Mouse (Mus musculus) stomach, embryonic 15.5 days (tissue): Measurements from ENCODE around the gene Cd244a. TPM values are rescaled to one million over a fixed set of nuclear protein-coding genes. Genes with fewer than 3 reads are reported as not detected.

ENCODE experiments used
- ATAC-seq: fragments of 200-750 bp; cut with Nextera tagmentation; 2 replicates; pipeline ENCODE4 v1.8.0; 2017; ENCODE audit warnings: low read depth, moderate number of reproducible peaks, moderate TSS enrichment; ENCODE audit not compliant: insufficient read depth, low FRiP score
- H3K27ac ChIP-seq: fragments of 300-500 bp; sonication (generic); 2 replicates; pipeline ENCODE4 v1.5.1; 2015; ENCODE audit warnings: mild to moderate bottlenecking, inconsistent platforms
- H3K27me3 ChIP-seq: fragments of 300-500 bp; sonication (generic); replicated peaks from 2 replicates; pipeline ENCODE4 v1.6.1; 2015; ENCODE audit warnings: inconsistent platforms
- H3K36me3 ChIP-seq: fragments of 300-500 bp; sonication (generic); 2 replicates; pipeline ENCODE4 v1.6.1; 2015; ENCODE audit warnings: inconsistent platforms
- H3K4me1 ChIP-seq: fragments of 300-500 bp; sonication (generic); 2 replicates; pipeline ENCODE4 v1.6.1; 2015; ENCODE audit warnings: inconsistent platforms
- H3K4me2 ChIP-seq: fragments of 300-500 bp; sonication (generic); 2 replicates; pipeline ENCODE4 v1.6.1; 2015; ENCODE audit warnings: mild to moderate bottlenecking, inconsistent platforms
- H3K4me3 ChIP-seq: fragments of 300-500 bp; sonication (generic); replicated peaks from 2 replicates; pipeline ENCODE4 v1.5.1; 2015; ENCODE audit warnings: inconsistent platforms
- H3K9ac ChIP-seq: fragments of 300-500 bp; sonication (generic); 2 replicates; pipeline ENCODE4 v1.6.1; 2015; ENCODE audit warnings: inconsistent platforms
- H3K9me3 ChIP-seq: fragments of 300-500 bp; sonication (generic); 2 replicates; pipeline ENCODE4 v1.6.1; 2016; ENCODE audit warnings: inconsistent platforms
- WGBS: fragments of 180-500 bp; shearing (Covaris S2); methylation state at CpG from one replicate; pipeline ENCODE4 v1.1.7; 2015; 5-methylcytosine and 5-hydroxymethylcytosine counted together
- polyA plus RNA-seq: library from polyadenylated mRNA; unstranded; fragments of >200 nt; fragmentation: Nextera tagmentation; extraction: Ambion mirVana; gene quantifications from 2 replicates; pipeline ENCODE4 v1.2.1, GENCODE M21; 2015

Cd244a gene
- polyA plus RNA-seq, 1 experiment from 2014 or later = 0.50 TPM

- 76% methylated on average over 2 of the region's 2 CpGs for whole genome bisulfite sequencing
- no peak for ATAC-seq
- Histone ChIP-seq H3K27me3 (no peaks in the 10 kb centered on the region), H3K4me2 (no peak overlapping the region), H3K4me1 (no peaks in the 10 kb centered on the region), H3K9ac (no peak overlapping the region), H3K4me3 (no peak overlapping the region), H3K27ac (no peak overlapping the region), H3K9me3 (no peaks in the 10 kb centered on the region), H3K36me3 (no peaks in the 10 kb centered on the region)
These were observed 25.6 kb downstream of the Cd244a start for GRCm38 (mm10) chr1:171584584-171584983.

GRCm38 (mm10) chr1:171604686-171605085 is 45.7 kb downstream of the Cd244a start:
- no peak overlapping the region for H3K27ac ChIP-seq
- 77% methylated on average over 3 of the region's 3 CpGs for WGBS

GRCm38 (mm10) chr1:171606656-171607055 is 47.7 kb downstream of the Cd244a start:
- ATAC-seq = no peak
- no peak overlapping the region for H3K4me3 ChIP-seq
- 61% methylated on average over 3 of the region's 3 CpGs for WGBS

More at GRCm38 (mm10) chr1:171604686-171605085, 45.7 kb downstream of the Cd244a start:
- Histone ChIP-seq H3K4me3 (no peak overlapping the region), H3K27me3 (no peaks in the 10 kb centered on the region), H3K9ac (no peak overlapping the region), H3K4me2 (no peak overlapping the region), H3K4me1 (no peaks in the 10 kb centered on the region), H3K9me3 (no peaks in the 10 kb centered on the region), H3K36me3 (no peaks in the 10 kb centered on the region)
- ATAC-seq = no peak

GRCm38 (mm10) chr1:171607176-171607575 is 48.2 kb downstream of the Cd244a start, which contains the start of gene Ly9:
Gene Ly9, minus strand, starts transcription at chr1:171607410.
- no peaks in the 10 kb centered on the region for H3K27me3 ChIP-seq
- WGBS = 76% methylated on average over 9 of the region's 9 CpGs
- no peak for ATAC-seq
- H3K27ac ChIP-seq = no peak within 1 kb of the TSS
- no peaks in the 10 kb centered on the region for H3K36me3 ChIP-seq
- H3K9me3 ChIP-seq = no peaks in the 10 kb centered on the region
- H3K4me2 ChIP-seq = no peak within 1 kb of the TSS
- no peaks in the 10 kb centered on the region for H3K4me1 ChIP-seq
- no peak within 1 kb of the TSS for H3K9ac ChIP-seq
- H3K4me3 ChIP-seq = no peak within 1 kb of the TSS

More at GRCm38 (mm10) chr1:171606656-171607055, 47.7 kb downstream of the Cd244a start:
- Histone ChIP-seq H3K27me3 (no peaks in the 10 kb centered on the region), H3K36me3 (no peaks in the 10 kb centered on the region), H3K9ac (no peak overlapping the region), H3K4me2 (no peak overlapping the region), H3K9me3 (no peaks in the 10 kb centered on the region), H3K27ac (no peak overlapping the region), H3K4me1 (no peaks in the 10 kb centered on the region)

GRCm38 (mm10) chr1:171610026-171610425 is 51.0 kb downstream of the Cd244a start:
- H3K9ac ChIP-seq = no peak overlapping the region
- no peak overlapping the region for H3K27ac ChIP-seq
- H3K27me3 ChIP-seq = no peaks in the 10 kb centered on the region
- H3K4me2 ChIP-seq = no peak overlapping the region
- no peak for ATAC-seq
- H3K9me3 ChIP-seq = no peaks in the 10 kb centered on the region
- H3K4me1 ChIP-seq = no peaks in the 10 kb centered on the region
- 90% methylated on average over 2 of the region's 2 CpGs for WGBS
- H3K4me3 ChIP-seq = no peak overlapping the region
- no peaks in the 10 kb centered on the region for H3K36me3 ChIP-seq

GRCm38 (mm10) chr1:171610781-171611180 is 51.8 kb downstream of the Cd244a start:
- no peak overlapping the region for H3K9ac ChIP-seq
- H3K9me3 ChIP-seq = no peaks in the 10 kb centered on the region
- 22% methylated on average over 1 of the region's 1 CpGs for WGBS
- no peak overlapping the region for H3K27ac ChIP-seq
- H3K4me3 ChIP-seq = no peak overlapping the region
- no peak for ATAC-seq
- H3K36me3 ChIP-seq = no peaks in the 10 kb centered on the region
- no peaks in the 10 kb centered on the region for H3K27me3 ChIP-seq
- H3K4me2 ChIP-seq = no peak overlapping the region
- no peaks in the 10 kb centered on the region for H3K4me1 ChIP-seq

GRCm38 (mm10) chr1:171613962-171614361 is 55.0 kb downstream of the Cd244a start:
- no peak for ATAC-seq
- Histone ChIP-seq H3K4me3 (no peak overlapping the region), H3K9ac (no peak overlapping the region), H3K9me3 (no peaks in the 10 kb centered on the region), H3K27me3 (no peaks in the 10 kb centered on the region), H3K36me3 (no peaks in the 10 kb centered on the region), H3K4me1 (no peaks in the 10 kb centered on the region), H3K27ac (no peak overlapping the region), H3K4me2 (no peak overlapping the region)
- WGBS = 25% methylated on average over 2 of the region's 2 CpGs

GRCm38 (mm10) chr1:171616881-171617515 is 58.0 kb downstream of the Cd244a start:
- no peak for ATAC-seq
- Histone ChIP-seq H3K9me3 (no peaks in the 10 kb centered on the region), H3K4me3 (no peak overlapping the region), H3K4me1 (no peaks in the 10 kb centered on the region), H3K36me3 (no peaks in the 10 kb centered on the region), H3K9ac (no peak overlapping the region), H3K27ac (no peak overlapping the region), H3K4me2 (no peak overlapping the region), H3K27me3 (no peaks in the 10 kb centered on the region)
- WGBS = 77% methylated on average over 11 of the region's 11 CpGs

GRCm38 (mm10) chr1:171619001-171619400 is 60.0 kb downstream of the Cd244a start:
- Histone ChIP-seq H3K9me3 (no peaks in the 10 kb centered on the region), H3K4me3 (no peak overlapping the region), H3K27me3 (no peaks in the 10 kb centered on the region), H3K27ac (no peak overlapping the region), H3K4me1 (no peaks in the 10 kb centered on the region), H3K9ac (no peak overlapping the region), H3K36me3 (no peaks in the 10 kb centered on the region), H3K4me2 (no peak overlapping the region)
- 76% methylated on average over 8 of the region's 8 CpGs for WGBS
- no peak for ATAC-seq

GRCm38 (mm10) chr1:171619645-171620044 is 60.7 kb downstream of the Cd244a start:
- no peak for ATAC-seq
- WGBS = 86% methylated on average over 3 of the region's 3 CpGs
- no peaks in the 10 kb centered on the region for H3K27me3 ChIP-seq
- no peak overlapping the region for H3K27ac ChIP-seq
- no peak overlapping the region for H3K4me3 ChIP-seq
- no peaks in the 10 kb centered on the region for H3K36me3 ChIP-seq
- no peaks in the 10 kb centered on the region for H3K9me3 ChIP-seq
- H3K4me2 ChIP-seq = no peak overlapping the region
- H3K4me1 ChIP-seq = no peaks in the 10 kb centered on the region
- H3K9ac ChIP-seq = no peak overlapping the region

- Histone ChIP-seq H3K27ac (no peak overlapping the region), H3K4me2 (no peak overlapping the region), H3K27me3 (no peaks in the 10 kb centered on the region), H3K9me3 (no peaks in the 10 kb centered on the region), H3K4me3 (no peak overlapping the region), H3K9ac (no peak overlapping the region), H3K4me1 (no peaks in the 10 kb centered on the region), H3K36me3 (no peaks in the 10 kb centered on the region)
- ATAC-seq = no peak
- WGBS = 89% methylated on average over 6 of the region's 6 CpGs
These were observed 61.1 kb downstream of the Cd244a start for GRCm38 (mm10) chr1:171620091-171620490.

- Histone ChIP-seq H3K4me2 (no peak overlapping the region), H3K27me3 (no peaks in the 10 kb centered on the region), H3K27ac (no peak overlapping the region), H3K4me1 (no peaks in the 10 kb centered on the region), H3K4me3 (no peak overlapping the region), H3K9ac (no peak overlapping the region), H3K9me3 (no peaks in the 10 kb centered on the region), H3K36me3 (no peaks in the 10 kb centered on the region)
- WGBS = 72% methylated on average over 3 of the region's 3 CpGs
- no peak for ATAC-seq
These were observed 68.8 kb downstream of the Cd244a start for GRCm38 (mm10) chr1:171627801-171628200.

- ATAC-seq = no peak
- Histone ChIP-seq H3K4me2 (no peak overlapping the region), H3K9me3 (no peaks in the 10 kb centered on the region), H3K4me1 (no peaks in the 10 kb centered on the region), H3K27me3 (no peaks in the 10 kb centered on the region), H3K4me3 (no peak overlapping the region), H3K27ac (no peak overlapping the region), H3K9ac (no peak overlapping the region), H3K36me3 (no peaks in the 10 kb centered on the region)
- 64% methylated on average over 6 of the region's 6 CpGs for WGBS
These were observed 70.2 kb downstream of the Cd244a start for GRCm38 (mm10) chr1:171629168-171629567.
